Mouse (Mus musculus) MN1 (cell line): Measurements from ENCODE around the gene Prickle4.
A peak's percentile ranks its signal among the peaks of the same experiment; 100 is the strongest.

Source experiments
- DNase-seq: peaks from one replicate; pipeline ENCODE4 v3.0.0-alpha.2; 2016; ENCODE audit warnings: low spot score

Gene Prickle4

GRCm38 (mm10) chr17:47694503-47695336, at the start of gene Prickle4:
Gene Prickle4, minus strand, starts transcription at chr17:47694736.
- peak; percentile 99 for DNase-seq

DNA sequence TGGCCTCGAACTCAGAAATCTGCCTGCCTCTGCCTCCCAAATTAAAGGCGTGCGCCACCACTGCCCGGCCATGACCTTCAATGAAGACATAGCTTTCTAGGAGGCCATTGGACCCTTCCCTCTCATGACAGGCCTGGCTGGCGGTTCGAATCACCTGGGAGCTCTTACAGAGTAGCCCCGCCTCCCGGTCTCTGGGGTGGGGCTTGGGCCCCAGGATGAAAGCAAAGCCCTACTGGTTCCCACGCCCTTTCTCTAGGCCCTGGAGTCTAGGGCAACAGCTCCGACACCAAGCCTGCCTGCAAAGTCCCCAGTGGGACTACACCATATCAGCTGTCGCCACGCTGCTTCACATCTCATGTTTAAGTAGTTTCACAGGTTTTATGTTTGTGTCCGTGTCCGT, 49.5 kb upstream of the Prickle4 start:
- DNase-seq: no peak

- DNase-seq: no peak
Observed at GRCm38 (mm10) chr17:47742991-47743734, 48.6 kb upstream of the Prickle4 start.

GRCm38 (mm10) chr17:47740186-47740585, 45.6 kb upstream of the Prickle4 start:
- DNase-seq: no peak

DNA sequence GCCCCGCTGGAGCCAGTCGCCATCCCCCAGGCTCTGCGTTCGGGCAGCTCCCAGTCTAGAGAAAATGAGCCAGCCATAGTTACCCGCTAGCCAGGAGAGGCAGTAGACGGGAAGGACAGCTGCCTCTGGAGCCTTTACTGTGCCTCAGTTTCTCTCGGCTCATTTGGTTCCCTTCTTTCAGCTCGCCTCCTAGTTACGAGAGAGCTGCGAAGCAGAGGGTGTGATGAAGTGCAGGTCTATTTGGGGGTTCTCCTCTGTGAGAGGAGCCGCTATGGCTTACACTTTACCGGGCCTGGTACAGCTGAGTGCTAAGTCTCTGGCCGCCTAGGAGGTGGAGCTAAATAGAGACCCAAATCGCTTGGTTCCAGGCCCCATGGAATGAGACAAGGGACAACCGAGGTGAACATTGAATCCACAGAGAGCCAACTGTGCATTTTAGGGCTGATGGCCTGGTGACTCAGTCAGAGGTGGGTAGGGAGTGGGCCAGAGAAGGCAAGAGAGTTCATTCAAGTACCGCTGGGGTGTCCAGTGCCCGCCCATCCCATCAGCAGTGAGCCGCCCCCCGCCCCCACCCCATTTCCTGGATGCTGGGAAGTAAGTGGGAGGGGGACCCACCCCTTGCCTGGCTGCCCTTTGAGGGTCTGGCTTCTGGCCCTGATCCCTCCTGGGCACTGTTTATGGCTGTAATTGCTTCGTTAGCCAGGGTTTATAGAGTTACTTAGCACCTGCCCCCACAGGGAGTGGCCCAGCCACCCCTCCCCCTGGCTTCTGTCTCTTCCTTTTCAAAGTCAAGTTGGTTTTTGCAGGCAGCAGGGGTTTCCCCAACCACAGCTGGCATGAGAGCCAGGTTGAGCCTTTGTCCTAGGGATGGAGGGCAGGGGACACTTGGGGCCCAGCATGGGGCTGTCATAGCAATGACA, 44.6 kb upstream of the Prickle4 start:
- peak; percentile 71 for DNase-seq

- DNase-seq: peak; percentile 88
Observed at GRCm38 (mm10) chr17:47738066-47738878, 43.7 kb upstream of the Prickle4 start.

GRCm38 (mm10) chr17:47737271-47738065, 42.9 kb upstream of the Prickle4 start:
- peak; percentile 90 for DNase-seq

DNA sequence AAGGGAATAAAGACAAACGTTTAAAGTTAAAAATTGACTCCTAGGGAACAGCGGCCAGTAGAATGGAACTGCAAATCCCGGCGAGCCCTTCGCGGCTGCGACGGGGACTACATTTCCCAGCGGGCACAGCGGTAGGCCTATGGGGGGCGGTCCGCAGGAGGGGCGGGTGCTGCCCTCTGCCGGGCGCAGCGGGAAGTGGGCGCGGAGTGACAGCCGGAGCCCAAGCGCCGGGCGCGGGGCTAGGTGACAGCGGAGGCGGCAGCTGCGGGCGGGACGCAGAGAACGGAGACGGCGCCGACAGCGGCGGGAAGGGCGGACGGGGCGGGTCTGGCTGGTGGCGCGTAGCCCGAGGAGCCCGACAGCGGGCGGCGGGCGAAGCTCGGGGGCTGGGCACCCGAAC, 42.3 kb upstream of the Prickle4 start, which contains the start of gene Tfeb:
Gene Tfeb (plus strand): TSS at position 175 of the 400 bp plus-strand sequence.
- peak; percentile 98 for DNase-seq

DNA sequence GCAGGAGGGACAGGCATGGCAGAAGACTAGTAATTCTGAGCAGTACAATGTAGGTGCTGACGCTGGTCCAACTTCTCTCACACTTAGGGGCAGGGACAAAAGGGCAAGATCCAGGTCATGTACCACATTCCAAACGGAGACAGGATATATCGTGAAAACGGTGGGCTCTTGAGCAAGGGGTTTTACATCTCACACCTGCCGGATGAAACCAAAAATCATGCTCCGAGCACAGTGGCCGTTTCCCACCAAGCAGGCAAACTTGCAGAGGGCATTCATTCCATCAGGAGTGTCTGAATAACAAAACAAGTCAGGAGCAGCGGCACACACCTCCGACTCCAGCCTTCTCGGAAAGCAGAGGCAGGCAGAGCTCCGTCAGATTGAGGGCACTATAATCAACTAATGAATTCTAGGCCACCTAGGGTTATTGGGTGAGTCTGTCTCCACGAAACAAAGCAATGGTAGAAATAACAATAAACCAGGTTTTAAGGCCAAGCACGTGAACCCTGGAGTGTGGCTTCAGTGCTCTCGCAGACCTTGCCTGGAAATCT, 41.1 kb upstream of the Prickle4 start:
- no peak for DNase-seq

GRCm38 (mm10) chr17:47730633-47731575, 36.4 kb upstream of the Prickle4 start:
- DNase-seq: no peak

- no peak for DNase-seq
Observed at GRCm38 (mm10) chr17:47726566-47726965, 32.0 kb upstream of the Prickle4 start, which contains the start of gene Pgc. Gene Pgc, plus strand, starts transcription at chr17:47726842.

DNA sequence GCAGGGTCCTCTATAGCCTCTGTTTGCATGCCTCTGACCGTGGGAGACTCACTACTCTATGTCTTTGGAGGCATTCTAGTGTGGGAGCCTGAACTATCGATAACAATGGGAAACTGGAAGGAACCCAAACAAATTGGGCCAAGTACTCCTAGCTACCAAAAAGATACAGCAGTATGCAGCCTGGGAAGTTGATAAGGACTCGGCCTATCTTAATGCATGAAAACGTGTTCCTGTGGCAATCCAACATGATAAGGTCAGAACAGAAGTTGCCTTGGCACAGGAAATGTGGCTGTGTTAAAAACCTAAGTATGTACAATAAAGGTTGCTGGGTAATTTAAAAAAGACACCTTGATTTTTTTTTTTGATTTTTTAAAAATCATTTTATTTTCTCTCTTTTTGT, 26.6 kb upstream of the Prickle4 start:
- DNase-seq: no peak

DNA sequence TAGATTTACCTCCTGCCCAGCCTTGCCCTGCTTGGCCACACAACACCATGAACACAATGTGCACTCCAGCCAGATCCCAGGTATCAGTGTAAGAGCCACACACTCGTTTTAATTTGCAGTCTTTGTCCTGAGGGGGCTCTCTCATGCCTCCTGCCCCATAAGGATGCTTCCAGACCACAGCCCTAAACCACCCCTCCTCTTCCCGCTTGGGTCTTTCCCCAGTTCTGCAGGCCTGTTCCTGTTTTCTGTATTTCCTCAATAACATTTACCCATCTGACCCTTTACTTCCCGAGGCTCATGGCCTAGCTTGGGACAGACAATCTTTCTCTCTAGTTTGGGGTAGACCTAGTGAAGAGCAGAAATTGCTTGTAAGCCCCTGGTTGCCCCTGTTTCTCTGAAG, 20.5 kb upstream of the Prickle4 start:
- DNase-seq: no peak

GRCm38 (mm10) chr17:47712889-47713571, 18.5 kb upstream of the Prickle4 start:
- DNase-seq: no peak

- DNase-seq: no peak
Observed at GRCm38 (mm10) chr17:47711883-47712282, 17.3 kb upstream of the Prickle4 start.

GRCm38 (mm10) chr17:47710036-47710435, 15.5 kb upstream of the Prickle4 start:
- DNase-seq: no peak

DNA sequence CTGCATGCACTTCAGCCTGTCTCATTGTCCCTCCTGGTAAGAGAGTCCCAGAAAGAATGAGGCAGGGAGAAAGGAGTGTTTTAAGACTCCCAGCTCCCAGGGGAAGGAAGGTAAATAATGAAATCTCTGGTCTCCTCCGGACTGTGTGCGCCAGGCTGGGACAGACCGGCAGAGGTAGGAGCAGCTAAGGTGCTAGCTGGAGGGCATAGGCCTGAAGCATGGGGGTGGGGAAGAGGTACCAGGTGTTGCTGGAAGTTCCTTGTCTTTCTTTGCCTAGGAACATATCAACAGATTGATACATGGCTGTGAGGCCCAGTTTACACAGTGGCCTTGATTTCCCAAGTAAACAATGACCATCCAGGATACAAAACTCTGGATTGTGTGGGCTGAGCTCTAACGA, 14.4 kb upstream of the Prickle4 start:
- no peak for DNase-seq

DNA sequence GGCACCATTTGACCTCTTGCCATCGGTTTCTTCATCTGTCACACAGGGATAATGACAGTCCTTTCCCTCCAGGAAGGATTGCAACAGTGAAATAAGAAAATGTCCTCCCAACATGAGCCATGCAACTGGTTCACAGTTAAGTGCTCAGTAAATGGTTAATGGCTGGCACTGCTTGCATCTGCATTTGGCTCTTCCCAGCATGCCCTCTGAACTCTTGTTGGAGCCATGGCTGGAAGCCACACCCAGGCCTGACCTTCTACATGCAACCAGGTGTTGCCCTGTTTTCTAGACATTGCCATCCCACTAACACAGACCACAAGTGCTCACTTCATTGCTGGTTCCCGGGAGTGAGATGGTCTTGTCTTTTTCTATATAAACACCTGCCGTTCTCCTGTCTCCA, 13.4 kb upstream of the Prickle4 start:
- no peak for DNase-seq
